Mouse (Mus musculus): Measurements from ENCODE around the gene Stt3b.
"Not testable (repeated sequence)": the region's sequence is repeated elsewhere in the genome, so short reads cannot be mapped to it uniquely, and the experiment has no call there.

The Stt3b gene

GRCm38 (mm10) chr9:115318621-115319375 lies 8.6 kb upstream of the Stt3b start:
- DNase-seq (ENCODE audit: extremely low spot score): no peak

GRCm38 (mm10) chr9:115317049-115317448 lies 6.8 kb upstream of the Stt3b start:
- DNase-seq (ENCODE audit: extremely low spot score): no peak

- DNase-seq (ENCODE audit: extremely low spot score): peak; percentile 71
Observed at GRCm38 (mm10) chr9:115314556-115314955, 4.3 kb upstream of the Stt3b start.

- no peak for DNase-seq (ENCODE audit: extremely low spot score)
Observed at GRCm38 (mm10) chr9:115313830-115314229, 3.6 kb upstream of the Stt3b start.

DNA sequence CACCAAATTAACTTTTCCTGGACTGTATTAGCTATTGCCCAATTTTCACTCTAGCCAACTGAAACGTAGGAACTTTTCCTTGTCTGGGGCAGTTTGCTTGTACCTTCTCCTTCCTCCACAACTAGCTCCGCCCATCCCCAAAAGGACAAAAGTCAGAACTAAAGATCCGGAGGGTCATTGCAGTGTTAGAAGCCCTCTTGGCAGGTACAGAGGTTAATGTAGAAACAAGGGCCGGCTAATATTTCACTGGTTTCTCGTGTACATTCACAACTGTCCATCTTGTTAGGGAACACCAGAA lies 951 bp upstream of the Stt3b start:
- peak; percentile 55 for DNase-seq (ENCODE audit: extremely low spot score)

DNA sequence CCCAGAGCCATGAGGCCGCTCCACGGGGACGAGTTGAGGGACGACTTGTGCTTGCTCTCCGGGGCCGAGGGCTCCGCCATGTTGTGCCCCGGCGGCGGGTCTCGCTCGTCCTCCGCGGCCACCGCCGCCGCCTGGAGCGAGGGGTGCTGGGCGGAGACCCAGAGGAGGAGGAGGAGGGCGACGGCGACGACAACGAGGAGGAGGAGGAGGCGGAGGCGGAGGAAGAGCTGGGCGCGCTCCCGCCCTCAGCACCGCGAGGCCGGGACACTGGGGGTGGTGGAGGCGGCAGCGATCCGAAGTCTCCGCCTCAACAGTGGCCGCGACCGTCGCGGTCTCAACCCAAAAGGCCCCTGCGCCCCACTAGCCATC lies 260 bp downstream of the Stt3b start:
- no peak for DNase-seq (ENCODE audit: extremely low spot score)

DNA sequence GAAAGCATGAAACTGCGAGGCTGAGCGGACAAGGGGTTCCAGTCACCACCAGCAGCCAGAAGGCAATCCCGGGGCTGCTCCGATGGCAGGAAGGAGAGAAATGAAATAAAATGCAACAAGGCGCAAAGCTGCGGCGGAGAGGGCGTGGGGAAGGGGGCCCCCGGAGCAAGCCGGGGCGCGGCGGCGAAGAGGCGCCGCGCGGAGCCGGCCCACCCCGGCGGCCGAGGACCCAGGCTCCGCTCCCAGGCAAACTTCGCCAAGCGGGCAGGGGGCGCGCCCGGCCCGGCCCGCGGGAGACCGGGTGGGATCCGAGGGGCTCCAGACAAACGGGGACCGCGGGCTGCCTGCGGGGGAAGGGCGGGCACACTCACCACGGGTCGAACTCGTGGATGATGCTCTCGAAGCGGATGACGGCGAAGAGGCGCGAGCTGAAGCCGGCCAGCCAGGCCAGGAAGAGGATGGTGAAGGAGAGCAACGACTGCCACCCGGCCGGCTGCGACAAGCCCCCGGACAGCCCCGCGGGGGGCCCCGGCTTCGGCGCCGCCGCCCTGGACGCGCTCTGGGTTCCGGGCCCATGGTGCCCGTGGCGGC lies 745 bp downstream of the Stt3b start:
- DNase-seq (ENCODE audit: extremely low spot score): no peak

DNA sequence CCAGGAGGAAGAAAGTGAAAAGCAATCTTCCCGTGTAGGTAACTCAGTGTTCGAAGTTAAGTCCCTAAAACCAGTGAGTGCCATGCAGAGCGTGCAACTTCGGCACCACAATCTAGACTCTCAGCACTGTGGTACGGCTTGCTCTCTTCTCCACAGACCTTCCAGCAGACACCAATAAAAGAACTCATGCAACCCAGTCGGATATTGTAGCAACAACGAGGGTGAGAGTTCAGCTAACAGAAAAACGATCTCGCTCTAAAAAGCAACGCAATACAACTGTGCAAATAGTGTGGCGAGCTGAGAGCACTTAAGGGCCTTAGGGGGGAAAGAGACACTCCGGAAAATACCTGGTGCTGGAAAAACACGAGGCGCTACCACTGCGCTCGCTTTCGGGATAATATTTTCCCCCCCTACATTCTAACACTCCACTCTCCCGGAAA lies 1.3 kb downstream of the Stt3b start:
- DNase-seq (ENCODE audit: extremely low spot score): no peak

- no peak for DNase-seq (ENCODE audit: extremely low spot score)
Observed at GRCm38 (mm10) chr9:115308401-115308800, 1.8 kb downstream of the Stt3b start.

GRCm38 (mm10) chr9:115306202-115306601 lies 4.0 kb downstream of the Stt3b start:
- no peak for DNase-seq (ENCODE audit: extremely low spot score)

DNA sequence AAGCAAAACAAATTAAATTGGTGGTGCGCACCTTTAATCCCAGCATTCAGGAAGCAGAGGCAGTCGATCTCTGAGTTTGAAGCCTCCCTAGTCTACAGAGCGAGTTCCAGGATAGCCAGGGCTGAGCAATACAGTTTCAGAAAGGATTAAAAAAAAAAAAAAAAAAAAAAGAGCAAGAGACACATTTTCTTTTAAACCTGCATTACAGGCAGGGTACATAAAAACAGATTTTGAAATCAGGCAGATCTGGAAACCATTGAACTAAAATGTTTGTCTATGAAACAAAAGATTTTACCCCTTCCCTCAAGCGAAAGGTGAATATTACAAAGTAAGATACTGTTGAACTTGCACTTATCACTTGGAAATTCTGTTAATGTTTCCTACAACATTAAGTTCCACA lies 6.1 kb downstream of the Stt3b start:
- DNase-seq (ENCODE audit: extremely low spot score): no peak

GRCm38 (mm10) chr9:115301593-115301992 lies 8.6 kb downstream of the Stt3b start:
- no peak for DNase-seq (ENCODE audit: extremely low spot score)

DNA sequence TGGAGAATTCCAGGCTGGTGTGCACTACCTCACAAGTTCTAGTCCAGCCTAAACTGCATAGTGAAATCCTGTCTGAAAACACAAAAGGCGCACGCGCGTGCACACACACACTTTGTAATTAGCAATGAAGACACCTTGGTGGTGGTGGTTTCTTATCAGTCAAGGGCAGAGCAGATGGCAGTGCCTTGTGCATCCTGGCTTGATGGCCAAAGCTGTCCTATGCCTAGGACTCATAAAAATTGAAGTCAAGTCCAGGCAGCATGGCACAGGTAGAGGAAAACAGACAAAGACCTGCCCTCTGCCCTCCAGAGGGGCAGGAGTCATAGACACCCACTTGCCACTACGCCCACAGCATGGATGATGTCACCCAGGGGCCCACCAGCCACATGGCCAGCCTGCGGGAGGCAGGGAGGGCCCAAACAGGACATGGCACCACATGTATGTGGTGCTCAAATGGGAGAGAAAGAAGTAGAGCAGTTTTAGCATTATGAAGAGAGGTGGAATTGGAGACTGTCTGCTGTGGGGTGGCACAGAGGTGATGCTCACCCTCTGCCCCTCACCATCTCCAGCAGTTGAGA lies 9.1 kb downstream of the Stt3b start:
- no peak for DNase-seq (ENCODE audit: extremely low spot score)

DNA sequence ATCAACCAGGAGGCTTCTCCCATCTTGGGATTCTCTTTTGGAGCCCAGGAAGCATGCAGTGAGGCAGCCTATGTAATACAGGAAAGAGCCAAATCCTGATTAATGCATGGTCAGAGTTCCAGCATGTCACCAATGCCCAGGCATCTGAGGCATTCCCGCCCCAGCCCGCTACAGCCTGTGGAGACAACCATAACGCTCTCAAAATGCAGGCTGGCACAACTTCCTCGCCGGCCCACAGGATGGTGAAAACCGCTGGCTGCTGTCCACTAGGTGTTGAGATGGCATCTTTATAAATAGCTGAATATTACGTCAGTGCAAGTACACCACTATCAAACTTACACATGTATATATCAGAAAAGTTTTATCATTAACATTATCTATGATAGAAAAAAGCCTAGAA lies 13.5 kb downstream of the Stt3b start:
- no peak for DNase-seq (ENCODE audit: extremely low spot score)

DNA sequence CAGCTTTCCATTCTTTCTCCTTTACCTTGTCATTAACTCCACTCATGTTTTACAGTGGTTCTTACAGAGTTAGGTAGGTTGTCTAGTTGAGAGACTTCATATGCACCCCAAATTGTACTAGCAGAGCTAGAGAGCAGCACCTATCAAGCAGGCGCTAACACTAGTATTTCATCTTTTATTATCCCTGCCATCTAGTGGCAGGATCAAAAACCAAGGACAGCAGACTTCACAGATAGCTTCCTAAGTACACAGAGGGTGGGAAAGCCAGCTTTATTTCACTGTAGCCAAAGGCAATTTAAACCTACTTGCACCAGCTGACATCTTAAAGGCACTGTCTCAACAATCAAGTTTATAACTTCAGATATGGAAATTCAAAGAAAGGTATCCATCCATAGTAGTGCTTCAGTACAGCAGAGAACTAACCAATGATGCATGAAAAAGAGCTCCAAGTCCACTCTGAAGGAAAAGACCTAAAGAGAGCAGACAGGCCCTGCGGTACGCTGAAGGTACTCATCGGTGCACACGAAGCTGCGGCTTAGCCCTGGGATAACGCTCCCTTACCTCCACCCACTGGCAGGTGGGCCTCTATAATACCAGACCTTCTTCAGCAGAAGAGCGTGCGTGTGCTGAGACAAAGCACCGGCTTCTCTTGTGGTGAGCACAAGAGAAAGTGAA lies 16.2 kb downstream of the Stt3b start:
- DNase-seq (ENCODE audit: extremely low spot score): no peak

DNA sequence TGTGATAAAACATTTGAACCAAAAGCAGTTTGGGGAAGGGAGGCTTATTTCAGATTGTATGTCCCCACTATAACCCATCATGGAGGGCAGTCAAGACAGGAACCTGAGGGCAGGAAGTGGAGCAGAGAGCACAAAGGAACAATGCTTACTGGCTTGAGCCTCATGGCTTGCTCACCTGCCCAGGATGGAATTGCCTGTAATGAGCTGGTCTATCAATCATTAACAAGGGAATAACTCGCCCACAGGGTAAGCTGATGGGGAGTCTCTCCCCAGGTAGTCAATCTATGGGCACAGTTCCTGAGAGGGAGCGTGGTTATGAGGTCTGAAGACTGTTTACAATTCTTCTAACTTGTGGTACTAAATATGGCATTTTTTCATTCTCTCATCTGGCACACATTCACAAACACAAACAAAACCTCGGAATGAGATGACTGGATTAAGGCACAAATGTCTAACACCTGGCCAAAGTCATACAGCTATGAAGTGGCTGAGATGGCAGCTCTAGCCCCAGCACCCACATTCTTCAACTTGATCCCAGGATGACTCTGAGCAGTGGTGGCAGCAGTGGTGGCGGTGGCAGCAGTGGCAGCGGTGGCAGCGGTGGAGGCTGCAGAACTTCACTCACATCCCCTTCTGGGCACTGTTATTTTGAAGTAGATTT lies 22.3 kb downstream of the Stt3b start:
- no peak for DNase-seq (ENCODE audit: extremely low spot score)

GRCm38 (mm10) chr9:115284385-115284784 lies 25.8 kb downstream of the Stt3b start:
- no peak for DNase-seq (ENCODE audit: extremely low spot score)

- no peak for DNase-seq (ENCODE audit: extremely low spot score)
Observed at GRCm38 (mm10) chr9:115283403-115283802, 26.8 kb downstream of the Stt3b start.

DNA sequence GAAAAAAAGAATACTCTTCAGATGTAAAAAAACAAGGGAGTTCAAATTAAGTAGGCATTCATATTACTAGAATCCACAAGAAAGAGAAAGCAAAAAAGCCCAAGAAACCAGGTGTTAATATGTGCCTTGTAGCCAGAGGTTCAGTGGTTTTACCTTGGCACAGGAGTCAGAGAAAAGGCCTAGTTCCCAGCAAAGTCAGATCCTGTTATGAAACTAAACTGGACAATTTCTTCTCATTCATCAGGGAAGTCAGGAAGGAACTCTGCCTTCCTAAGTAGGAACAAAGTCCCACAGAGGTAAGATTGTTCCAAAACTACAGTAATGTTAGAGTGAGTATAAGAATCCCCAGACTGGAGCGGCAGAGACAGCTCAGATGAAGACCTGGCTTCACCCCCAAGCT lies 31.6 kb downstream of the Stt3b start:
- DNase-seq (ENCODE audit: extremely low spot score): no peak

DNA sequence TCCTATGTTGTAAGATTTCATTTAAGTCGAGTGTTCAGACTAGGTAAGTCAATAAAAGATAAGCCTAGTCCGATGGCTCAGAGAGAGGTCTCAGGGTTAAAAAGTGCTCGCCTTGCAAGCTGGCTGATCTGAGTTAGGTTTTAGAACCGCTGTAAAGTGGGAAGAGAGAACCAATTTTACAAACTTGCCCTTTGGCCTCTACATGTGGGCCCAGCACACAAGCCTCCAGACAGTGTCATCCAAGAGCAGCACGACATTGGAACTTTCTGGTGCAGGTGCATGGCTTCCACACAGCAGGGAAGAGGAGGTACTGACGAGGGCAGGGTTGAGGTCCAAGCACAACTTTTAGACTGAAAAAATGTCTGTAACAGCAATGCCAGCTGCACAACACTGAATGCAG lies 35.4 kb downstream of the Stt3b start:
- no peak for DNase-seq (ENCODE audit: extremely low spot score)

DNA sequence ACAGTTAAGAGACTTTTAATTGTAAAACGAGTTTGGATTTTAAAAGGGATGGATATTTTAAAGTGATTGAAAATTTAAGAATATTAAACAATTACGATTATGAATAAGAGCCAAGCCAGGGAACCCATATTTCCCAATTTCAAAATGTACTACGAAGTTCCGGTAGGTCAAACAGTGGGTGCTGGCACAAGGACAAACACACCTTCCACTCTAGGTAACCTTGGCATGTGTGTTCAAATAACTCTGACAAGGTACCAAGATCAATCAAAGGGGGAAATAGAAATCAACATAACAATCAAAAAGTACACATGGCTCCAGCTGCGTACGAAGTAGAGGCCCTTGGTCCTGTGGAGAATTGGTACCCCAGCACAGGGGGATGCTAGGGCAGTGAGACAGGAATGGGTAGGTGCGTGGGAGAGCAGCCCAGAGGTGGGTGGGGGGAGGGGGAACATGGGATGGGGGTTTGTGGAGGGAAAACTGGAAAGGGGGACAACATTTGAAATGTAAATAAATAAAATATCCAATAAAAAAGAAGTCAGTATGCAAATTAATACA lies 37.0 kb downstream of the Stt3b start:
- no peak for DNase-seq (ENCODE audit: extremely low spot score)

GRCm38 (mm10) chr9:115272451-115272850 lies 37.8 kb downstream of the Stt3b start:
- not testable (repeated sequence) for DNase-seq (ENCODE audit: extremely low spot score)

Measured in embryo, embryonic 9.5 days (tissue).